Mouse (Mus musculus) MEL (cell line): ENCODE measurements around the gene Clec4a1. TPM values are rescaled to one million over a fixed set of nuclear protein-coding genes. Genes with fewer than 3 reads are reported as not detected.
A peak's percentile ranks its signal among the peaks of the same experiment; 100 is the strongest.

ENCODE experiments used
- DNase-seq: peaks from one replicate; pipeline ENCODE4 v3.0.0; 2011; ENCODE audit warnings: low read depth, low spot score
- H3K27ac ChIP-seq: 2 replicates; pipeline ENCODE4 v1.5.1; 2012; ENCODE audit warnings: low read depth, mild to moderate bottlenecking, control low read depth, low read length, moderate library complexity; ENCODE audit not compliant: control insufficient read depth
- H3K27me3 ChIP-seq, 2 experiments: fragments of 150-350 bp in 1 of 2; sonication (generic) in 1 of 2; 2 replicates each; pipeline ENCODE4 v1.6.1; 2012; ENCODE audit warnings: low read length in 2 of 2, mild to moderate bottlenecking in 2 of 2, improper control_type of control experiment in 1 of 2, moderate library complexity in 1 of 2; ENCODE audit not compliant: insufficient read depth in 2 of 2, control insufficient read depth in 1 of 2
- H3K36me3 ChIP-seq, 2 experiments: 2 replicates each; pipeline ENCODE4 v1.6.1; 2012 to 2014; ENCODE audit warnings: low read length in 2 of 2, improper control_type of control experiment in 1 of 2, inconsistent platforms in 1 of 2, mild to moderate bottlenecking in 1 of 2; ENCODE audit not compliant: insufficient read depth in 2 of 2, control insufficient read depth in 1 of 2
- H3K4me1 ChIP-seq, 2 experiments: fragments of 150-350 bp in 1 of 2; sonication (generic) in 1 of 2; 2 replicates each; pipeline ENCODE4 v1.6.1; 2012; ENCODE audit warnings: low read length in 2 of 2, improper control_type of control experiment in 1 of 2, mild to moderate bottlenecking in 1 of 2; ENCODE audit not compliant: insufficient read depth in 2 of 2, control insufficient read depth in 1 of 2
- H3K4me3 ChIP-seq, 2 experiments: fragments of 150-350 bp in 1 of 2; sonication (generic) in 1 of 2; 2 replicates each; pipeline ENCODE4 v1.5.1; 2012; ENCODE audit warnings: low read depth in 2 of 2, low read length in 2 of 2, mild to moderate bottlenecking in 2 of 2, moderate library complexity in 2 of 2, control low read depth in 1 of 2, improper control_type of control experiment in 1 of 2; ENCODE audit not compliant: control insufficient read depth in 1 of 2, insufficient read depth in 1 of 2
- H3K79me2 ChIP-seq: 2 replicates; pipeline ENCODE4 v1.6.1; 2012; ENCODE audit warnings: mild to moderate bottlenecking, low read length, moderate library complexity; ENCODE audit not compliant: control insufficient read depth, poor library complexity, insufficient read depth
- H3K9ac ChIP-seq: 2 replicates; pipeline ENCODE4 v1.6.1; 2012; ENCODE audit warnings: low read depth, mild to moderate bottlenecking, control low read depth, low read length, moderate library complexity; ENCODE audit not compliant: control insufficient read depth, poor library complexity, severe bottlenecking
- H3K9me3 ChIP-seq: fragments of 150-350 bp; sonication (generic); replicated peaks from 2 replicates; pipeline ENCODE4 v1.6.1; 2012; ENCODE audit warnings: mild to moderate bottlenecking, low read length, improper control_type of control experiment, moderate library complexity; ENCODE audit not compliant: insufficient read depth
- CHD1 ChIP-seq: IDR thresholded peaks from 2 replicates; pipeline ENCODE4 v1.6.1; 2012; ENCODE audit warnings: low read depth, mild to moderate bottlenecking, inconsistent platforms, low read length, improper control_type of control experiment
- CHD2 ChIP-seq: IDR thresholded peaks from 2 replicates; pipeline ENCODE4 v1.6.1; 2011; ENCODE audit warnings: low read length, improper control_type of control experiment
- CTCF ChIP-seq, 3 experiments: IDR thresholded peaks in 2 of 3; conservative IDR thresholded peaks in 1 of 3; 2 replicates each; pipeline ENCODE4 v1.5.1; 2011 to 2012; ENCODE audit warnings: low read length in 3 of 3, low read depth in 2 of 3, mild to moderate bottlenecking in 2 of 3, improper control_type of control experiment in 1 of 3, inconsistent platforms in 1 of 3, mixed read lengths in 1 of 3, moderate library complexity in 1 of 3; ENCODE audit not compliant: control insufficient read depth in 1 of 3, insufficient read depth in 1 of 3, poor library complexity in 1 of 3, severe bottlenecking in 1 of 3
- E2F4 ChIP-seq: IDR thresholded peaks from 2 replicates; pipeline ENCODE4 v1.6.1; 2011; ENCODE audit warnings: low read depth, low read length, improper control_type of control experiment, borderline replicate concordance
- ELF1 ChIP-seq: IDR thresholded peaks from 2 replicates; pipeline ENCODE4 v1.6.1; 2014; ENCODE audit warnings: low read depth, mild to moderate bottlenecking, inconsistent platforms, low read length, improper control_type of control experiment, moderate library complexity
- EP300 ChIP-seq, 2 experiments: IDR thresholded peaks; 2 replicates each; pipeline ENCODE4 v1.6.1; 2011; ENCODE audit warnings: improper control_type of control experiment in 2 of 2, low read length in 2 of 2, low read depth in 1 of 2, mild to moderate bottlenecking in 1 of 2
- GABPA ChIP-seq: IDR thresholded peaks from 2 replicates; pipeline ENCODE4 v1.6.1; 2012; ENCODE audit warnings: low read depth, mild to moderate bottlenecking, inconsistent platforms, low read length, improper control_type of control experiment, moderate library complexity
- GATA1 ChIP-seq: IDR thresholded peaks from 2 replicates; pipeline ENCODE4 v1.6.1; 2011; ENCODE audit warnings: low read depth, low read length, improper control_type of control experiment
- HCFC1 ChIP-seq: IDR thresholded peaks from 2 replicates; pipeline ENCODE4 v1.6.1; 2012; ENCODE audit warnings: low read depth, mild to moderate bottlenecking, inconsistent platforms, low read length, improper control_type of control experiment, moderate library complexity
- JUND ChIP-seq: IDR thresholded peaks from 2 replicates; pipeline ENCODE4 v1.6.1; 2011; ENCODE audit warnings: low read depth, mild to moderate bottlenecking, improper control_type of control experiment, low read length
- MAX ChIP-seq: IDR thresholded peaks from 2 replicates; pipeline ENCODE4 v1.6.1; 2011; ENCODE audit warnings: low read length, improper control_type of control experiment
- MAZ ChIP-seq: IDR thresholded peaks from 2 replicates; pipeline ENCODE4 v1.6.1; 2012; ENCODE audit warnings: low read depth, mild to moderate bottlenecking, inconsistent platforms, low read length, improper control_type of control experiment
- MEF2A ChIP-seq: IDR thresholded peaks from 2 replicates; pipeline ENCODE4 v1.6.1; 2014; ENCODE audit warnings: low read depth, mild to moderate bottlenecking, inconsistent platforms, low read length, improper control_type of control experiment; ENCODE audit not compliant: poor library complexity, insufficient replicate concordance, severe bottlenecking; ENCODE audit errors: extremely low read depth
- MXI1 ChIP-seq: IDR thresholded peaks from 2 replicates; pipeline ENCODE4 v1.6.1; 2011; ENCODE audit warnings: mild to moderate bottlenecking, low read depth, low read length, improper control_type of control experiment
- MYB ChIP-seq: IDR thresholded peaks from 2 replicates; pipeline ENCODE4 v1.6.1; 2011; ENCODE audit warnings: mild to moderate bottlenecking, low read depth, low read length, improper control_type of control experiment
- MYC ChIP-seq: IDR thresholded peaks from 2 replicates; pipeline ENCODE4 v1.6.1; 2011; ENCODE audit warnings: low read depth, mild to moderate bottlenecking, low read length, improper control_type of control experiment, moderate library complexity
- POLR2AphosphoS5 ChIP-seq: IDR thresholded peaks from 2 replicates; pipeline ENCODE4 v1.6.1; 2012; ENCODE audit warnings: low read depth, borderline replicate concordance, mild to moderate bottlenecking, inconsistent platforms, low read length, moderate library complexity, mixed read lengths
- RAD21 ChIP-seq: IDR thresholded peaks from 2 replicates; pipeline ENCODE4 v1.6.1; 2011; ENCODE audit warnings: mild to moderate bottlenecking, low read depth, low read length, improper control_type of control experiment
- RCOR1 ChIP-seq: IDR thresholded peaks from 2 replicates; pipeline ENCODE4 v1.6.1; 2012; ENCODE audit warnings: low read depth, mild to moderate bottlenecking, inconsistent platforms, low read length, improper control_type of control experiment
- SIN3A ChIP-seq: IDR thresholded peaks from 2 replicates; pipeline ENCODE4 v1.6.1; 2012; ENCODE audit warnings: low read length, improper control_type of control experiment, inconsistent platforms
- SMC3 ChIP-seq: IDR thresholded peaks from 2 replicates; pipeline ENCODE4 v1.6.1; 2011; ENCODE audit warnings: low read depth, low read length, improper control_type of control experiment
- TAL1 ChIP-seq: IDR thresholded peaks from 2 replicates; pipeline ENCODE4 v1.6.1; 2012; ENCODE audit warnings: mild to moderate bottlenecking, inconsistent platforms, low read length, moderate library complexity, mixed read lengths
- UBTF ChIP-seq: IDR thresholded peaks from 2 replicates; pipeline ENCODE4 v1.6.1; 2012; ENCODE audit warnings: low read depth, mild to moderate bottlenecking, inconsistent platforms, low read length, improper control_type of control experiment, moderate library complexity, borderline replicate concordance; ENCODE audit not compliant: insufficient read depth
- USF2 ChIP-seq, 2 experiments: IDR thresholded peaks; 2 replicates each; pipeline ENCODE4 v1.6.1; 2011 to 2012; ENCODE audit warnings: improper control_type of control experiment in 2 of 2, low read length in 2 of 2, borderline replicate concordance in 1 of 2, inconsistent platforms in 1 of 2, low read depth in 1 of 2, mild to moderate bottlenecking in 1 of 2; ENCODE audit not compliant: insufficient read depth in 1 of 2
- ZC3H11A ChIP-seq: IDR thresholded peaks from 2 replicates; pipeline ENCODE4 v1.6.1; 2012; ENCODE audit warnings: low read depth, mild to moderate bottlenecking, inconsistent platforms, low read length, improper control_type of control experiment
- ZKSCAN1 ChIP-seq: IDR thresholded peaks from 2 replicates; pipeline ENCODE4 v1.6.1; 2012; ENCODE audit warnings: low read depth, mild to moderate bottlenecking, inconsistent platforms, low read length, improper control_type of control experiment, moderate library complexity
- ZMIZ1 ChIP-seq: IDR thresholded peaks from 2 replicates; pipeline ENCODE4 v1.6.1; 2012; ENCODE audit warnings: low read depth, mild to moderate bottlenecking, inconsistent platforms, low read length, improper control_type of control experiment, moderate library complexity
- ZNF384 ChIP-seq: IDR thresholded peaks from 2 replicates; pipeline ENCODE4 v1.6.1; 2012; ENCODE audit warnings: low read depth, mild to moderate bottlenecking, inconsistent platforms, low read length, improper control_type of control experiment
- polyA plus RNA-seq, 2 experiments: library from polyadenylated mRNA; stranded (reverse) in 1 of 2; unstranded in 1 of 2; fragments of >175 nt in 1 of 2; fragments of >200 nt in 1 of 2; gene quantifications; 2 replicates each; pipeline versions ENCODE4 v1.2.1 to v1.2.4; 2012; ENCODE audit warnings: low replicate concordance in 2 of 2, low read depth in 1 of 2; ENCODE audit not compliant: insufficient read length in 2 of 2, insufficient read depth in 1 of 2, missing spikeins in 1 of 2
- total RNA-seq: library from RNA; depleted of rRNA; stranded (reverse); fragments of 300-350 nt; gene quantifications from 2 replicates; pipeline ENCODE4 v1.2.3, GENCODE M21; 2012

Gene Clec4a1
- total and polyA plus RNA-seq, 3 experiments = 0.06 TPM; not detected in 2

- Histone ChIP-seq H3K79me2 (no peaks in the 10 kb centered on the region), H3K27me3 (no peaks in the 10 kb centered on the region; a peak in 1 of 4 replicates), H3K4me3 (no peak within 1 kb of the TSS), H3K9ac (no peak within 1 kb of the TSS), H3K9me3 (no peaks in the 10 kb centered on the region), H3K4me1 (no peaks in the 10 kb centered on the region), H3K36me3 (no peaks in the 10 kb centered on the region), H3K27ac (no peak within 1 kb of the TSS)
- TF ChIP-seq MYC (no peak), ZKSCAN1 (no peak), MXI1 (no peak), TAL1 (no peak), POLR2AphosphoS5 (no peak), ZNF384 (no peak), UBTF (no peak), SIN3A (no peak), GABPA (no peak)
- peak; percentile 30 for DNase-seq
Measured at GRCm38 (mm10) chr6:122952401-122952800, 30.8 kb downstream of the Clec4a1 start, which contains the start of gene Clec4a3. Clec4a3 (plus strand) TSS chr6:122952515.

GRCm38 (mm10) chr6:122964562-122964961 is 42.9 kb downstream of the Clec4a1 start:
- DNase-seq = peak; percentile 23
- TF ChIP-seq SMC3 (peak; percentile 56), CTCF (IDR thresholded peaks at IDR 0.05 in 2 of 3, conservative IDR thresholded peaks at IDR 0.05 in 1 of 3; ENCODE audit: control insufficient read depth in 1 of 3, insufficient read depth in 1 of 3, low read depth in 2 of 3, low read length in 3 of 3, poor library complexity in 1 of 3, severe bottlenecking in 1 of 3) (peak in 2 of 3 experiments; percentile 32 to 33; a peak in 3 of 6 replicates), RAD21 (peak; percentile 35), RCOR1 (no peak), JUND (no peak), HCFC1 (no peak), ZC3H11A (no peak; the same call in 1 of the 2 replicates)
- H3K27ac ChIP-seq = no peak overlapping the region
- H3K4me1 ChIP-seq = no peaks in the 10 kb centered on the region
- H3K9me3 ChIP-seq = no peaks in the 10 kb centered on the region
- no peaks in the 10 kb centered on the region; a peak in 1 of 4 replicates for H3K27me3 ChIP-seq
- no peak overlapping the region for H3K4me3 ChIP-seq
- H3K9ac ChIP-seq = no peak overlapping the region
- no peaks in the 10 kb centered on the region for H3K79me2 ChIP-seq
- H3K36me3 ChIP-seq = no peaks in the 10 kb centered on the region

- DNase-seq = no peak
- no peak overlapping the region for H3K4me3 ChIP-seq
- no peaks in the 10 kb centered on the region for H3K4me1 ChIP-seq
- H3K79me2 ChIP-seq = no peaks in the 10 kb centered on the region
- no peaks in the 10 kb centered on the region for H3K9me3 ChIP-seq
- H3K36me3 ChIP-seq = no peaks in the 10 kb centered on the region
- no peak overlapping the region for H3K27ac ChIP-seq
- no peak overlapping the region for H3K9ac ChIP-seq
- no peaks in the 10 kb centered on the region; a peak in 1 of 4 replicates for H3K27me3 ChIP-seq
- TF ChIP-seq ZMIZ1 (no peak), ELF1 (no peak), GATA1 (no peak), USF2 (IDR thresholded peaks at IDR 0.05; ENCODE audit: borderline replicate concordance in 1 of 2, insufficient read depth in 1 of 2, low read depth in 1 of 2, low read length in 2 of 2) (no peak), CHD2 (no peak), CHD1 (no peak), MEF2A (no peak), MAX (no peak), SIN3A (no peak), SMC3 (no peak), EP300 (IDR thresholded peaks at IDR 0.05; ENCODE audit: low read depth in 1 of 2, low read length in 2 of 2) (no peak), UBTF (no peak), MYB (no peak), E2F4 (no peak), ZNF384 (no peak), MAZ (no peak)
Measured at GRCm38 (mm10) chr6:122969048-122969447, 47.4 kb downstream of the Clec4a1 start.
